Mouse (Mus musculus): ENCODE results near the gene Axin2. TPM values are rescaled to one million over a fixed set of nuclear protein-coding genes. Genes with fewer than 3 reads are reported as not detected.

Gene Axin2
- total RNA-seq (2012; rRNA removed) (16.6 TPM in 2 replicates), total RNA-seq (2014; rRNA removed) (12.9 and 14.2 TPM in 2 replicates), polyA plus RNA-seq (2012; ENCODE audit: insufficient read length, low read depth) (27.1 and 29.9 TPM in 2 replicates)

- peaks cover 18% of the 10 kb centered on the region for H3K9me3 ChIP-seq (replicated peaks; ENCODE audit: low read length)
- dilution Hi-C loops (cut with MboI; ENCODE audit: extremely low pct_ligation_motif_present, extremely low pct_unique_long_range_greater_than_20kb, low sequenced_read_pairs): no loop called here
- peaks cover 16% of the 10 kb centered on the region for H3K79me2 ChIP-seq (replicated peaks; ENCODE audit: control insufficient read depth, extremely low read depth, insufficient read depth, poor library complexity, severe bottlenecking)
- peak; percentile 91 for DNase-seq (ENCODE audit: extremely low read depth)
- peak within 1 kb of the TSS; percentile 67 for H3K9ac ChIP-seq (ENCODE audit: insufficient read depth, low read depth)
- peaks cover 0 to 12% of the 10 kb centered on the region in 2 experiments for H3K36me3 ChIP-seq (replicated peaks in 1 of 2; ENCODE audit: control insufficient read depth in 1 of 2, insufficient read depth in 1 of 2, low read length in 1 of 2)
- H3K4me2 ChIP-seq (ENCODE audit: insufficient read depth, low read depth, poor library complexity, severe bottlenecking): peak within 1 kb of the TSS; percentile 75
- peaks cover 6 to 47% of the 10 kb centered on the region in 2 experiments; a peak in 3 of 4 replicates for H3K4me1 ChIP-seq (ENCODE audit: control insufficient read depth in 1 of 2, insufficient read depth in 2 of 2)
- no peaks in the 10 kb centered on the region for H3K27me3 ChIP-seq (replicated peaks)
- TF ChIP-seq USF2 (conservative IDR thresholded peaks at IDR 0.05; ENCODE audit: low read depth, low read length) (no peak), ETS1 (conservative IDR thresholded peaks at IDR 0.05; ENCODE audit: low read depth, low read length) (no peak), MXI1 (IDR thresholded peaks at IDR 0.05; ENCODE audit: low read depth, low read length) (no peak), MYC (IDR thresholded peaks at IDR 0.05; ENCODE audit: low read depth, low read length) (no peak), IRF4 (IDR thresholded peaks at IDR 0.05; ENCODE audit: low read depth, low read length) (peak; percentile 74), USF1 (IDR thresholded peaks at IDR 0.05; ENCODE audit: low read depth, low read length) (no peak), SMC3 (IDR thresholded peaks at IDR 0.05; ENCODE audit: low read depth, low read length) (peak; percentile 80), TCF12 (IDR thresholded peaks at IDR 0.05; ENCODE audit: low read depth, low read length) (0 out of 2 replicates have a peak, but pooled peaks have one; percentile 29), CTCF (conservative IDR thresholded peaks at IDR 0.05 in 1 of 2, IDR thresholded peaks at IDR 0.05 in 1 of 2; ENCODE audit: low read depth in 2 of 2, low read length in 2 of 2) (peak in 1 of 2 experiments; percentile 80; a peak in 2 of 4 replicates), ZMIZ1 (IDR thresholded peaks at IDR 0.05; ENCODE audit: low read depth, low read length) (peak; percentile 40; the same call in 1 of the 2 replicates), KAT2A (IDR thresholded peaks at IDR 0.05; ENCODE audit: insufficient replicate concordance, low read length) (no peak), MEF2A (IDR thresholded peaks at IDR 0.05; ENCODE audit: borderline replicate concordance, low read depth, low read length) (peak; percentile 59), ZKSCAN1 (IDR thresholded peaks at IDR 0.05; ENCODE audit: borderline replicate concordance, low read depth, low read length) (no peak), POLR2A (IDR thresholded peaks at IDR 0.05; ENCODE audit: low read depth, low read length) (peak; percentile 60), E2F4 (IDR thresholded peaks at IDR 0.05; ENCODE audit: insufficient replicate concordance, low read depth, low read length) (no peak), ZNF384 (IDR thresholded peaks at IDR 0.05; ENCODE audit: low read depth, low read length) (no peak), UBTF (IDR thresholded peaks at IDR 0.05; ENCODE audit: low read depth, low read length) (peak; percentile 83; the same call in 1 of the 2 replicates), MAZ (IDR thresholded peaks at IDR 0.05; ENCODE audit: low read depth, low read length) (peak; percentile 84; the same call in 1 of the 2 replicates), MAFK (IDR thresholded peaks at IDR 0.05; ENCODE audit: insufficient replicate concordance, low read length) (no peak), GABPA (IDR thresholded peaks at IDR 0.05; ENCODE audit: insufficient replicate concordance, low read depth, low read length) (no peak), RAD21 (IDR thresholded peaks at IDR 0.05; ENCODE audit: low read depth, low read length) (peak; percentile 71), TBP (conservative IDR thresholded peaks at IDR 0.05; ENCODE audit: low read depth, low read length) (no peak), ZC3H11A (IDR thresholded peaks at IDR 0.05; ENCODE audit: low read depth, low read length) (no peak; the same call in 1 of the 2 replicates), NELFE (IDR thresholded peaks at IDR 0.05; ENCODE audit: low read depth, low read length) (peak; percentile 47; the same call in 1 of the 2 replicates), ELF1 (IDR thresholded peaks at IDR 0.05; ENCODE audit: low read depth, low read length) (no peak; the same call in 1 of the 2 replicates), BHLHE40 (IDR thresholded peaks at IDR 0.05; ENCODE audit: low read depth, low read length) (peak; percentile 58), JUN (IDR thresholded peaks at IDR 0.05; ENCODE audit: insufficient read depth, low read depth, low read length) (no peak), HCFC1 (IDR thresholded peaks at IDR 0.05; ENCODE audit: low read depth, low read length) (no peak; the same call in 1 of the 2 replicates), EP300 (IDR thresholded peaks at IDR 0.05; ENCODE audit: low read length) (no peak), CHD1 (IDR thresholded peaks at IDR 0.05; ENCODE audit: low read depth, low read length) (no peak), NRF1 (IDR thresholded peaks at IDR 0.05; ENCODE audit: low read depth, low read length) (0 out of 2 replicates have a peak, but pooled peaks have one; percentile 17), PAX5 (IDR thresholded peaks at IDR 0.05; ENCODE audit: low read length) (no peak), MAX (IDR thresholded peaks at IDR 0.05; ENCODE audit: low read length) (no peak), CHD2 (IDR thresholded peaks at IDR 0.05; ENCODE audit: low read length) (no peak), SIN3A (IDR thresholded peaks at IDR 0.05; ENCODE audit: low read length) (no peak; the same call in 1 of the 2 replicates), JUND (conservative IDR thresholded peaks at IDR 0.05; ENCODE audit: low read depth, low read length) (no peak), POLR2AphosphoS2 (IDR thresholded peaks at IDR 0.05; ENCODE audit: low read depth, low read length) (no peak), RCOR1 (conservative IDR thresholded peaks at IDR 0.05; ENCODE audit: low read depth, low read length) (no peak)
- H3K4me3 ChIP-seq (replicated peaks in 1 of 3; ENCODE audit: low read depth in 2 of 3, low read length in 2 of 3, poor library complexity in 1 of 3): peak within 1 kb of the TSS; percentile 79 to 96 (median 80)
- peak within 1 kb of the TSS; percentile 5; the same call in 1 of the 2 replicates for H3K27ac ChIP-seq (ENCODE audit: insufficient read depth, low read depth)
- in situ Hi-C loops (cut with MboI; ENCODE audit: low pct_ligation_motif_present, low pct_unique_long_range_greater_than_20kb, low sequenced_read_pairs): loop anchor here (10.0 kb wide), 1 partner anchor 465 kb away; no protein-coding TSS in a partner anchor
These were observed at the start of gene Axin2 for GRCm38 (mm10) chr11:108920158-108920635. Axin2 (plus strand) TSS chr11:108920349.
